Mouse (Mus musculus) brain, embryonic 14.5 days (tissue): ENCODE data around the gene Hectd1. TPM values are rescaled to one million over a fixed set of nuclear protein-coding genes. Genes with fewer than 3 reads are reported as not detected.

Experiments used
- DNase-seq: peaks from one replicate; pipeline ENCODE4 v3.0.0-alpha.2; 2011; ENCODE audit warnings: low read depth
- CTCF ChIP-seq: fragments of 200-500 bp; IDR thresholded peaks from 2 replicates; pipeline ENCODE4 v1.5.1; 2012; ENCODE audit warnings: inconsistent platforms, mild to moderate bottlenecking, moderate library complexity, borderline replicate concordance; ENCODE audit not compliant: insufficient read depth, insufficient read length; ENCODE audit errors: extremely low read depth
- POLR2A ChIP-seq: fragments of 200-500 bp; IDR thresholded peaks from 2 replicates; pipeline ENCODE4 v1.6.1; 2012; ENCODE audit warnings: mild to moderate bottlenecking, inconsistent platforms, borderline replicate concordance; ENCODE audit not compliant: poor library complexity, insufficient read depth, insufficient read length, severe bottlenecking; ENCODE audit errors: extremely low read depth
- polyA plus RNA-seq: library from polyadenylated mRNA; depleted of rRNA; stranded (reverse); fragments of >200 nt; gene quantifications from 2 replicates; pipeline ENCODE4 v1.2.3, GENCODE M21; 2012; rRNA removed

The Hectd1 gene
- polyA plus RNA-seq, 1 experiment = 44.4 TPM

GRCm38 (mm10) chr12:51710154-51710553 lies 119.2 kb downstream of the Hectd1 start:
- TF ChIP-seq CTCF (no peak), POLR2A (no peak)
- no peak for DNase-seq

DNA sequence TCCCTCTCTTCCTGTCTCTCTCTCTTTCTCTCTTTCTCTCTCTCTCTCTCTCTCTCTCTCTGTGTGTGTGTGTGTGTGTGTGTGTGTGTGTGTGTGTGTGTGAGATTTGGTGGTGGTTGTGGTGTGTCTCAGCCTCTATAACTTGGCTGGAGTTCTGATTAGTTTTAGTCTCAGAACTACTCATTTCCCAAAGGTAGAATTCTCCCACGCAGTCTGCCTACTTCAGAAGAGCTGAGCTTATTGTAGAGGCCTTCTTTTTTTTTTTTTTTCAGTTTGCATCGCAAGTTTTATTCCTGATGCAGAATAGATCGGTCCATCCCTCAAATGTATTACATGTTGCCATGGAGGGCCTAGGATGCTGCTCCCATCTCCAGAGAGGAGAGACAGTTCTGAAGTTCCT lies 119.6 kb downstream of the Hectd1 start:
- no peak for DNase-seq

DNA sequence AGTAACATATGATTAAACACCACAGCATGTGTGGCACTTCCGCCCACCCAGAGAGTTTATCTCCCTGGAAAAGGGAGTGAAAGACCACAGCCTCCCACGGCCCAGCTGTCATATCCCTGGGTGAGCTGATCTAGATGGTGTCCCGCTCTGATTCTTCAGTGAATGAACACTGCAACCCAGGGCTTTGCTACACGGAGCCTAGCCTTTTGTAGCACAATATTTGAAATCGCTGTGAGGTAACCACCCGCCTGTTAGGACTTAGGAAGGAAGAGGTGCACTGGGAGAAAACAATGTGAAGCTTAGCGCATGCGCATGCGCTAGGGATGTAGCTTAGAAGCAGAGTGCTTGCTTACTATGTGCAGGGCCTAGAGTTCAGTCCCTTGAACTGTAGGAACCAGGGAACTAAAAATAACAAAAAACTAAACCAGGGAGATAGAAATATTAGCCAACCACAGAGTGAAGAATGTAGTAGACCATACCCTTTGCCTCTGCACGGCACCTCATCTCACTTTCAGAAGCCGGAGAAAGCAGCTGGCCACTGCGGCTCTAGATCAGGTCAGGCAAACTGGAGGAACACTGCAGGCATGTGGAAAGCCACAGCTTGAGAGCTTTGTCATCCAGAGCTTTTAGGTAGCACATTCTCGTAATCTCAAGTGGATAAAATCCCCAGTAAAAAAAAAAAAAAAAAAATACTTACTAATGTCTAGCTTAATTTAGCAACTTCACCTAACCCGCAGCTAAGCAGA lies 120.2 kb downstream of the Hectd1 start:
- TF ChIP-seq POLR2A (no peak), CTCF (no peak)
- peak; percentile 54 for DNase-seq

More for the DNA sequence above, 119.6 kb downstream of the Hectd1 start:
- TF ChIP-seq POLR2A (no peak), CTCF (no peak)

DNA sequence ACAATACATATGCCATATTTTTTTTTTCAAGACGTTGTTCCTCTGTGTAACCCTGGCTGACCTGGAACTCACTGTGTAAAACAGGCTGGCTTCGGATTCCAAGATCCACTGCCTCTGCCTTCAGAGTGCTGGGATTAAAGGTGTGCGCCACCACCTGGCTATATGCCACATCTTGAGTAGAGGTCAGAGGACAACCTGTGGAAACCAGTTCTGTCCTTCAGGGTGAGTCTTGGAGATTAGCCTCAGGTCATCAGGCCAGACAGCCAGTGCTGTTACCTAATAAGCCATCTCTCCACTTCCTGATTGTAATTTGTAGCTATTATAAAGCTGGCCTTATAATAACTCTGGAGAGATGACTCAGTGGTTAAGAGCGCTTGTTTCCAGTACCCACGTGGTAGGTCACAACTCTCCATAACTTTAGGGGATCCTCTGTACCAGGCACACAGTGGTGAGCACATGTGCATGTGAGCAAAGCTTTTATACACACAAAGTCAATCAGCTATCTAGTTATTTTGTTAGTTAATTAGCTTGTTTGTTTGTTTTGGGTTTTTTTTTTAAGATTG lies 122.6 kb downstream of the Hectd1 start:
- no peak for TF ChIP-seq POLR2A
- no peak for TF ChIP-seq CTCF
- no peak for DNase-seq

DNA sequence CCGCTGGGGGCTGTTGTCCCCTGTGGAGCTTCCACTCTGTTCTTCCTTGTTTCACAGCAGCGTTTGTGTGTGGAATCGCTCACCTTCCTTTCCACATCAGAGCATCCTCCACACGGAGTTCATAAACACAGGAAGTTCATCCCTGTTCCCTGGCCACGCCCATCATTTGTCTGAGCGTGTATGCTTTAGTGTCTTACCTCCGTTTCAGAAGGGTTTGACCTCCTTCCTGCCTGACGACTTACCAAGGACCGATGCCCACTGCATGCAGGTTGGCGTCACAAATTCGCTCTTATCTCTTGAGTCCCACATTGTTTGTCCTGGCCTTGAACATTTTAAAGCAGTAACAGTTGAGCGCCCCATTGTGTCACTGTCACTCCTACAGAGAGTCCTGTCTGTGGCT lies 123.6 kb downstream of the Hectd1 start:
- no peak for TF ChIP-seq CTCF
- no peak for DNase-seq

GRCm38 (mm10) chr12:51704572-51704971 lies 124.8 kb downstream of the Hectd1 start:
- no peak for DNase-seq
- TF ChIP-seq POLR2A = no peak
- TF ChIP-seq CTCF = no peak

- peak; percentile 25 for DNase-seq
- TF ChIP-seq CTCF = no peak
- no peak for TF ChIP-seq POLR2A
Observed at GRCm38 (mm10) chr12:51703859-51704258, 125.5 kb downstream of the Hectd1 start.

- no peak for TF ChIP-seq POLR2A
- no peak for TF ChIP-seq CTCF
- DNase-seq = no peak
Observed at GRCm38 (mm10) chr12:51701723-51702122, 127.6 kb downstream of the Hectd1 start.

DNA sequence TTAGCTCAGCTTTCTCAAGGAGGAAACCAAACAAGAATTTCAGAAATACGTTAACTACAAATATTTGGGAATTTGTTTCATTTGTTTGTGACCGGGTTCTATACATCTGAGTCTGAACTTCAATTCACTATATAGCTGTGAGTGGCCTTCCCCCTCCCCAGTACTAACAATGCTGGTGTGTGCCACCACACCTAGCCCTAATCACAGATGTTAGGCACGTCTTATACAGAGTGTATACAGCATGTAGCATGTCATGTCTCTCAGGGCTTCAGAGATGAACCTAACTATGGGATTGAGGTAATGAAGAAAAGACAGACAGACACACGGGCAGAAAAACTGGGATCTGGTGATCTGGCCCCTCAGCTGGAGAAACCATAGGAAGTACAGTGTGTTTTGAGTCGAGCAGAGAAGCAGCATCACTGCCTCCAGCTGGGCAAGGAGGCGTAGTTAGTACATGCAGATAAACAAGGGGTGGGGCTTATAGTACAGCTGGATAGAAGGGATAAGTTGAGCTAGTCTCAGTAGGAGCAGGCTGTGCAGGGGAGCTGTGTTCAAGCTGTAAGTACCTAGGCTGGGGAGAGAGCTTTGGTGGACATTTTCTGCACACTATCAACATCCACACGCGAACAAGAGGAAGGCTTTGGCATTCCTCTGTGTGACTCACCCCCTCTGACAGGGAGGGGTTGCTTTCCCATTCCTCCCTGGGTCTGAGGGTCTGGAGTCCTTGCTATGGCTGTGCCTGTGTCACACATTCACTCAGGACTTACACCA lies 129.5 kb downstream of the Hectd1 start:
- DNase-seq = no peak
- TF ChIP-seq CTCF (no peak), POLR2A (no peak)

DNA sequence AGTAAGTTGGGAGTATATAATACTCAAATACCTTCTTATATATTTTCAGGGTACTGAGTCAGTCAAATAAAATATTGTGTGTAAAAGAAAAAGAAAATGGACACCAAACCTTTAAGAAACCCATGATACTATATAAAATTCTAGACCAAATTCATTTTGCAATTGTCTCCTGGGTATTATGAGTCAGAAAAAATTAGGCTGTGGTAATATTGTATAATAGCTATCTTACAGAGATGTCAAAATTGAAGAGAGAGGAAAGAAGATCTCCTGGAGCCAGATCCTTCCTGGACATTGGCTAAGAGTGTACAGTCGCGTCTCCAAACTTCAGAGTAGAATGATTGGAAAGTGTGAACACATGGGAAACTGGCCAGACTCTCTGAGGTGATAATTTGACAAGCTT lies 133.2 kb downstream of the Hectd1 start:
- TF ChIP-seq CTCF (no peak), POLR2A (no peak)

GRCm38 (mm10) chr12:51694966-51695365 lies 134.4 kb downstream of the Hectd1 start:
- no peak for TF ChIP-seq CTCF
- no peak for TF ChIP-seq POLR2A
- no peak for DNase-seq

More for the DNA sequence above, 133.2 kb downstream of the Hectd1 start:
- no peak for DNase-seq

GRCm38 (mm10) chr12:51694096-51694495 lies 135.2 kb downstream of the Hectd1 start:
- DNase-seq = no peak
- no peak for TF ChIP-seq POLR2A
- TF ChIP-seq CTCF = no peak

Other genes with a start within 250 kb of the Hectd1 start
- 9.7 and 10.0 TPM in 2 replicates for gene Coch, start 236.2 kb downstream of the Hectd1 start, polyA plus RNA-seq
- 24.3 and 27.5 TPM in 2 replicates for gene Ap4s1, start 138.5 kb downstream of the Hectd1 start, polyA plus RNA-seq
- gene Strn3, start 137.6 kb downstream of the Hectd1 start, polyA plus RNA-seq = 62.4 and 66.9 TPM in 2 replicates
- gene Heatr5a, start 141.8 kb upstream of the Hectd1 start, polyA plus RNA-seq = 14.9 and 18.6 TPM in 2 replicates
- 10.3 and 13.5 TPM in 2 replicates for gene Dtd2, start 177.0 kb upstream of the Hectd1 start, polyA plus RNA-seq
- not detected in 2 replicates for gene Gpr33, start 198.5 kb upstream of the Hectd1 start, polyA plus RNA-seq